Mouse (Mus musculus) olfactory bulb, adult 2 months (tissue): ENCODE data around the gene Rab34.

ENCODE experiments used
- CTCF ChIP-seq: fragments of 200-500 bp; IDR thresholded peaks from 2 replicates; pipeline ENCODE4 v1.5.1; 2012; ENCODE audit warnings: low read depth, mild to moderate bottlenecking, low read length, moderate library complexity; ENCODE audit not compliant: insufficient read depth
- POLR2A ChIP-seq: fragments of 200-500 bp; IDR thresholded peaks from 2 replicates; pipeline ENCODE4 v1.6.1; 2012; ENCODE audit warnings: mild to moderate bottlenecking, low read depth, low read length, moderate library complexity; ENCODE audit not compliant: insufficient read depth

GRCm38 (mm10) chr11:78215709-78216317 lies 27.6 kb downstream of the Rab34 start:
- TF ChIP-seq POLR2A (no peak), CTCF (no peak)
